Mouse (Mus musculus) left cerebral cortex, postnatal 4 days (tissue): ENCODE measurements around the gene Dynlt1f. TPM values are rescaled to one million over a fixed set of nuclear protein-coding genes. Genes with fewer than 3 reads are reported as not detected.
"Not testable (repeated sequence)": the region's sequence is repeated elsewhere in the genome, so short reads cannot be mapped to it uniquely, and the experiment has no call there.

ENCODE experiments used
- DNase-seq: peaks from one replicate; pipeline ENCODE4 v3.0.0-alpha.2; 2022
- intact Hi-C: fragments of 180-260 bp; cut with DNase I; formaldehyde crosslinking; loops from one replicate; pipeline ENCODE4 v1.15.1; 2025
- total RNA-seq, 2 experiments: library from RNA; stranded (reverse); gene quantifications; 2 replicates each; pipeline ENCODE4 v1.2.3; 2021

Gene Dynlt1f
- total RNA-seq, 2 experiments from 2014 or later, result 258 to 265 TPM

GRCm38 (mm10) chr17:6662840-6663239, 7.1 kb upstream of the Dynlt1f start:
- DNase-seq, intact Hi-C loops: not testable (repeated sequence)

- intact Hi-C loops, DNase-seq: not testable (repeated sequence)
Measured at GRCm38 (mm10) chr17:6661093-6661816, 5.6 kb upstream of the Dynlt1f start.

- DNase-seq, intact Hi-C loops: not testable (repeated sequence)
Measured at GRCm38 (mm10) chr17:6660589-6660988, 4.9 kb upstream of the Dynlt1f start.

- DNase-seq, intact Hi-C loops: not testable (repeated sequence)
Measured at GRCm38 (mm10) chr17:6658801-6659200, 3.1 kb upstream of the Dynlt1f start, which contains the start of gene Sytl3. TSS of gene Sytl3 (plus strand) at chr17:6659093.

GRCm38 (mm10) chr17:6656471-6656870, 771 bp upstream of the Dynlt1f start:
- DNase-seq, intact Hi-C loops: not testable (repeated sequence)

GRCm38 (mm10) chr17:6655087-6655511, 601 bp downstream of the Dynlt1f start:
- DNase-seq, result peak; percentile 80
- intact Hi-C loops, result not testable (repeated sequence)

GRCm38 (mm10) chr17:6653341-6653946, 2.3 kb downstream of the Dynlt1f start:
- intact Hi-C loops, result not testable (repeated sequence)

GRCm38 (mm10) chr17:6650904-6651565, 4.7 kb downstream of the Dynlt1f start:
- intact Hi-C loops, DNase-seq: not testable (repeated sequence)

More at GRCm38 (mm10) chr17:6653341-6653946, 2.3 kb downstream of the Dynlt1f start:
- not testable (repeated sequence) for DNase-seq

- intact Hi-C loops, DNase-seq: not testable (repeated sequence)
Measured at GRCm38 (mm10) chr17:6647452-6647851, 8.2 kb downstream of the Dynlt1f start.

- DNase-seq, intact Hi-C loops: not testable (repeated sequence)
Measured at GRCm38 (mm10) chr17:6646841-6647240, 8.9 kb downstream of the Dynlt1f start.

GRCm38 (mm10) chr17:6645668-6646067, 10.0 kb downstream of the Dynlt1f start:
- intact Hi-C loops, DNase-seq: not testable (repeated sequence)

GRCm38 (mm10) chr17:6644673-6645072, 11.0 kb downstream of the Dynlt1f start:
- intact Hi-C loops, DNase-seq: not testable (repeated sequence)

GRCm38 (mm10) chr17:6644210-6644609, 11.5 kb downstream of the Dynlt1f start:
- intact Hi-C loops, DNase-seq: not testable (repeated sequence)

- intact Hi-C loops, DNase-seq: not testable (repeated sequence)
Measured at GRCm38 (mm10) chr17:6640771-6641429, 14.8 kb downstream of the Dynlt1f start.

- intact Hi-C loops, DNase-seq: not testable (repeated sequence)
Measured at GRCm38 (mm10) chr17:6640044-6640637, 15.6 kb downstream of the Dynlt1f start.

- DNase-seq, intact Hi-C loops: not testable (repeated sequence)
Measured at GRCm38 (mm10) chr17:6639486-6639885, 16.2 kb downstream of the Dynlt1f start.

- DNase-seq, intact Hi-C loops: not testable (repeated sequence)
Measured at GRCm38 (mm10) chr17:6638444-6638843, 17.3 kb downstream of the Dynlt1f start.

GRCm38 (mm10) chr17:6637434-6637833, 18.3 kb downstream of the Dynlt1f start:
- DNase-seq, intact Hi-C loops: not testable (repeated sequence)

- intact Hi-C loops, result no loop called here
- DNase-seq, result no peak
Measured at GRCm38 (mm10) chr17:6636861-6637260, 18.8 kb downstream of the Dynlt1f start.

GRCm38 (mm10) chr17:6635781-6636180, 19.9 kb downstream of the Dynlt1f start:
- intact Hi-C loops, DNase-seq: not testable (repeated sequence)
